Mouse (Mus musculus): ENCODE measurements around the gene Ccdc77.
"Not testable (repeated sequence)": the region's sequence is repeated elsewhere in the genome, so short reads cannot be mapped to it uniquely, and the experiment has no call there.

Ccdc77 gene

GRCm38 (mm10) chr6:120309338-120309737 lies 54.8 kb downstream of the Ccdc77 start:
- DNase-seq = no peak

DNA sequence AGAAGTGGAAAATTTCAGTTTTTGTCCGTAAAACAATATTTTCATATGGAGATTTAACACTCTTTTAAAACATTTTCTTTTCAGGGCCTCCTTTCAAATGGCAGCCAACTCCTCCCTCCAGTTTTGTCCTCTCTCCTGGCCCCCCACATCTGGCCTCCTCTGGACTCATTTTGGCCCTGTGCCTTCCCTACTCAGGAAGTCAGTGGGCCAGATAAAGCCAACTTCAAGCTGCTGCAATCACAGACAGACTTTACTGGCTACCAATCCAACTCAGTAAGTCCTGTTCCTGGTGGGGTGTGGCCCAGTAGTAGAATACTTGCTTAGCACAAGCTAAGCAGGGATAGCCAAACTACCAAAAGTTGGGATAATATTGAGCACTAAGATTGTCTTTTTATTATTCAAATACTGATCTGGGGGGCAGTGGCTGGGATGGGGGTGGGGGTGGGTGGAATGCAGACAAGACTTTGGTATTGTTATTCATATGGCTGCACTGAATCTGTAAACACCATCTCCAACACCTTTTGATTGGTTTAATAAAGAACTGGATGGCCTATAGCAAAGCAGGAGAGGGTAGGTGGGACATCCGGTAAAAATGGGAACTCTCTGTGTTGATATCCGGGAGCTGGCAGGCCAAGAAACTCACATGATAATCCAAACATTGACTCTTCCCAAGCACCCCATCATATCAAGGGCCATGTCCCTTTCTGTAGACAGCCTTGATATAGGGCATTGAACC lies 57.1 kb downstream of the Ccdc77 start:
- no peak for DNase-seq

DNA sequence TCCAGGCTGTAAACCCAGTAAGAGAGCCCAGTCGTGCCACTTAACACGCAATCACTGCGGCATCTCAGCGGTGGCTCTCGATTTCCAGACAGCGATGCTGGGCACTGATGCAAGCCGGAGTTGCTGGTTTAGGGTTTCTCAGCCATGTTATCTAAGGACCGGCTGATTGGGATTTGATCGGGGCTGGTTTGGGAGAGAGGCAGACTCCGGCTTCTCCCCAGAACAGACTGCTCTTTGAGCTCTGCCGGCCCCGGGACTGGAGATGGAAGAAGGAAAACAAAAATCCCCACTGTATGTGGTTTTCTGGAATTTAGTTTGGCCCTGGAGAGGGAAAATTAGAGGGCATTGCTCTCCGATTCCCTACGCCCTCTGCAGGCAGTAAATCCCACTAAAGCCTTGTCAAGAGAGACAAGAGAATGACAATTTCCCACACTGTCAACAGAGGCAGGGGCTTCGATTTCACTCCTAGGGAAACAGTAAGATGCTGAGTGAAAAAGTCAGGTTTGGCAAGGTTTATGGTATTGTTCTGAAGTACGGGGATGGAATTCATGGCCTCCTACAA lies 61.3 kb downstream of the Ccdc77 start:
- DNase-seq = no peak

GRCm38 (mm10) chr6:120301137-120301536 lies 63.0 kb downstream of the Ccdc77 start:
- peak; percentile 37 for DNase-seq

- not testable (repeated sequence) for DNase-seq
Observed at GRCm38 (mm10) chr6:120296589-120296988, 67.6 kb downstream of the Ccdc77 start.

GRCm38 (mm10) chr6:120294785-120295133 lies 69.4 kb downstream of the Ccdc77 start:
- DNase-seq = peak; percentile 50

GRCm38 (mm10) chr6:120294056-120294784 lies 70.0 kb downstream of the Ccdc77 start, which contains the start of the genes D330020A13Rik and B4galnt3:
Gene D330020A13Rik, plus strand, starts transcription at chr6:120294364.
Gene B4galnt3, minus strand, starts transcription at chr6:120294559.
- DNase-seq = peak; percentile 63

DNA sequence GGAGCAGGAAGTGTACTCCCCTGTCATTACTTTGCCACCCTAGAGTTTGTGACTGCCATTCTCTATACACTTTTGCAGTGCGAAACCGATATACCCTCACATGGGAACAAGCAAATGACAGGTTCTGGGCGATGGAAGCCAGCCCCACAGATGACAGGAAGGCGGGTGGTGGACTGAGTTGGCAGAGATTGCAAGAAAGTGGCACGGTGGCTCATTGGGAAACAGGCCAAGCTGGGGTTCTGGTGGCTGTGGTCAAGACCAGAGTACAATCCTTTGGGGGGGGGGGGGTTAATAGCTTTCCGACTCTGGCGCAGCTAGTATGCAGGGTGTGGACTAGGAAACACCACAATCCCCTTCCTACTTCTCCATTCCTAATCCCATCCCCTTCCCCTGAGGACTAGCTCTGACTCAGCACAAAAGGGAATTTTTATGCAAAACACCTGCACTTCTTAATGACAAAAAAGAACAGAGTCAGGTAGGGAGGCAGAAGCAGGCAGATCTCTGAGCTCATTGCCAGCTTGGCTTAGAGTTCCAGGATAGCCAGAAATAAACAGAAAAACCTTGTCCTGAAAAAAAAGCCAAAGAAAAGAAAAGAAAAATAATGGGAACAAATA lies 72.7 kb downstream of the Ccdc77 start:
- no peak for DNase-seq

DNA sequence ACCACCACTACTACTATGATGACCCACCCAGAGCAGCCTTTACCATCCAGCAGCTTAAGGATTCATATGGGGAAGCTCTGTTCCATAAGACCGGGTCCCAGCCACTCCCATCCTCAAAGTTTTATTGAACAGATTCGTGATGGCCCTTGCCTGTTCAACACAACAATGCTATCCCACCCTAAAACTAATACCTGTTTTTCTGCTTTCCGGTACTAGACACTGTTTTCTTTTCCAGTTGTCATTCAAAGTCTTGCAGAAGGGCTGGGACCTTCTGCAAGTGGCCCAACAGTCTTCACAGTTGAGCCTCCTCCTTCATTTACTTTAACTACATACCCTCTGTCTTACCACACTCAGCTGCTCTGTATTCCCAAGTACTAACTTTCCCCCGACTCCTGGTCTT lies 74.7 kb downstream of the Ccdc77 start:
- no peak for DNase-seq

DNA sequence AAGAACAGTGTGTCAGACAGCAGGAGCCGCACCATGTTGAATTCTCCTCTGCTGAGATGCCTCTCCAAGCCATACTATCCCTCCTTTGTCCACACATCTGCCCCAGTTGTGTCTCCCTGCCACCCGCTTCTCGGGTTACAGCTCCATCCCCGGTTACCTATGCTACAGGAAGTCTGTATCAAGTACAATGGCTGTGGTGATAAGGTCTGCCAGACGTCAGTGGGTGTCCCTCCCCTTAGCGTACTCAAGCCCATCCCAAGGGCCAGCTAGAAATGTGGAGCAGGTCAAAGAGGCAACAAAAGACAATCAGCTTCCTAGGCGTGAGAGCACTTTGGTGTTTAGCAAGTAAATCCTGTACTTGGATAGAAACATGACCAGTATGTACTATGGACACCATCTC lies 75.6 kb downstream of the Ccdc77 start:
- no peak for DNase-seq

GRCm38 (mm10) chr6:120287279-120287678 lies 76.9 kb downstream of the Ccdc77 start:
- no peak for DNase-seq

DNA sequence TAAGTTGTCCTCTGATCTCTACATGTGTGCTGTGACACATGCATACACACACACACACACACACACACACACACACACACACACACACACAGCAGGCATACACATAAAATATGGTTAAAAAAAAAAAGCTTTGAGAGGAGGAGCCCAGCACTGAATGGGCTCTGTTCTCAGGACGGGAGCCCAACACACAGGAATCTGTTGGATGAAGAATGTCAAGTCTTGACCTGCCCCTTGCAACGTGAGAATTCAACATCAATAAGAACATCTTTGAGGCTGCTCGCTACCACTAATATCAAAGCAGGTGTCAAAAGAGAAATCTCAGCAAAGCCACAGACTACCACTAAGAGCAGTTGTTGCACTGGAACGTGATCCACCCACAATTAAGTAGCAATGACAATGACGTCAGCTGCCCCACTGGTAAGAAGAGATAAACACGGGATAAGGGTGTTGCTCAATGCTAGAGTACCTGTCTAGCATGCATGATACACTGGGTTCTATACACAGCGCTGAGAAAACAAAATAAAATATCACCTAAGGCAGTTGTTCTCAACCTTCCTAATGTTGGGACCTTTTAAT lies 87.2 kb downstream of the Ccdc77 start:
- DNase-seq = no peak

GRCm38 (mm10) chr6:120275301-120275700 lies 88.9 kb downstream of the Ccdc77 start:
- no peak for DNase-seq

- DNase-seq = no peak
Observed at GRCm38 (mm10) chr6:120274887-120275286, 89.3 kb downstream of the Ccdc77 start.
